Mouse (Mus musculus) thymus, adult 2 months (tissue): ENCODE results near the gene Fndc5.

Experiments used
- CTCF ChIP-seq: fragments of 200-500 bp; IDR thresholded peaks from 2 replicates; pipeline ENCODE4 v1.5.1; 2012; ENCODE audit warnings: mild to moderate bottlenecking, control low read depth, low read length, moderate library complexity, borderline replicate concordance; ENCODE audit not compliant: control insufficient read depth, poor library complexity, insufficient read depth; ENCODE audit errors: extremely low read depth
- POLR2A ChIP-seq: fragments of 200-500 bp; IDR thresholded peaks from 2 replicates; pipeline ENCODE4 v1.6.1; 2012; ENCODE audit warnings: mild to moderate bottlenecking, low read length, control low read depth, moderate library complexity; ENCODE audit not compliant: control insufficient read depth, poor library complexity, insufficient read depth; ENCODE audit errors: extremely low read depth

- TF ChIP-seq CTCF (no peak), POLR2A (no peak)
Observed at GRCm38 (mm10) chr4:129125736-129126451, 10.9 kb upstream of the Fndc5 start.
